18 mouse cellular contexts compared by ENCODE assay signal in genomic region chr11:97642746-97643145, GRCm38 (mm10). TPM values are rescaled to one million over a fixed set of nuclear protein-coding genes. Genes with fewer than 3 reads are reported as not detected.
A peak's percentile ranks its signal among the peaks of the same experiment; 100 is the strongest.
DNase-seq lines count a peak whose midpoint lies in the region; ATAC-seq and TF ChIP-seq lines count a peak whose summit lies in the region.
"Had no signal": no experiment of that assay in that cellular context is flagged by ENCODE, and none has a peak within 500 bp of the region (broad histone marks: within the 10 kb centered on the region; RNA-seq: fewer than 3 reads in every experiment).

No protein-coding gene starts in this region.

- peak; percentile 22; the same call in 1 of the 2 replicates for TF ChIP-seq CTCF in hindbrain, postnatal 0 days (IDR thresholded peaks at IDR 0.05; ENCODE audit: low read depth)
- peak; percentile 36 for TF ChIP-seq CTCF in lung, postnatal 0 days (IDR thresholded peaks at IDR 0.05)

- H3K4me2 ChIP-seq in hindbrain, postnatal 0 days (ENCODE audit: low read depth, low read length) = no peak overlapping the region
- H3K4me2 ChIP-seq in hindbrain, embryonic 14.5 days (replicated peaks) = no peak overlapping the region
- H3K4me2 ChIP-seq in lung, postnatal 0 days (replicated peaks; ENCODE audit: low read depth, low read length) = no peak overlapping the region
- H3K4me2 ChIP-seq: heart, embryonic 13.5 days; limb, embryonic 13.5 days had no signal

- no peaks in the 10 kb centered on the region for H3K9me3 ChIP-seq in hindbrain, postnatal 0 days (ENCODE audit: low read length)
- no peaks in the 10 kb centered on the region for H3K9me3 ChIP-seq in hindbrain, embryonic 14.5 days (ENCODE audit: control insufficient read depth, low read length)
- no peaks in the 10 kb centered on the region for H3K9me3 ChIP-seq in lung, postnatal 0 days (ENCODE audit: low read length)
- H3K9me3 ChIP-seq: limb, embryonic 13.5 days had no signal

- no peaks in the 10 kb centered on the region for H3K4me1 ChIP-seq in hindbrain, postnatal 0 days (ENCODE audit: insufficient read depth, low read length)
- no peaks in the 10 kb centered on the region for H3K4me1 ChIP-seq in hindbrain, embryonic 14.5 days (replicated peaks; ENCODE audit: control insufficient read depth, insufficient read depth, low read length)
- no peaks in the 10 kb centered on the region for H3K4me1 ChIP-seq in lung, postnatal 0 days (ENCODE audit: insufficient read depth, low read depth, low read length)
- H3K4me1 ChIP-seq: heart, embryonic 13.5 days; limb, embryonic 13.5 days had no signal

- WGBS in hindbrain, postnatal 0 days = 55% methylated on average over 2 of the region's 2 CpGs
- 47% methylated on average over 2 of the region's 2 CpGs for WGBS in hindbrain, embryonic 14.5 days
- 42% methylated on average over 2 of the region's 2 CpGs for WGBS in lung, postnatal 0 days

- no peak for ATAC-seq in hindbrain, postnatal 0 days
- ATAC-seq in hindbrain, embryonic 14.5 days (ENCODE audit: low FRiP score) = no peak
- no peak for ATAC-seq in lung, postnatal 0 days
- ATAC-seq: forebrain, embryonic 14.5 days had no signal

- no peaks in the 10 kb centered on the region for H3K36me3 ChIP-seq in hindbrain, postnatal 0 days (ENCODE audit: insufficient read depth, low read length)
- no peaks in the 10 kb centered on the region for H3K36me3 ChIP-seq in hindbrain, embryonic 14.5 days (replicated peaks; ENCODE audit: control insufficient read depth, insufficient read depth)
- H3K36me3 ChIP-seq in lung, postnatal 0 days (ENCODE audit: insufficient read depth, low read length) = no peaks in the 10 kb centered on the region
- H3K36me3 ChIP-seq: heart, embryonic 13.5 days; limb, embryonic 13.5 days had no signal

- TF ChIP-seq EP300 in lung, postnatal 0 days (IDR thresholded peaks at IDR 0.05) = no peak

- H3K27me3 ChIP-seq in hindbrain, postnatal 0 days (ENCODE audit: insufficient read depth, low read length) = no peaks in the 10 kb centered on the region
- H3K27me3 ChIP-seq in hindbrain, embryonic 14.5 days (ENCODE audit: control insufficient read depth, insufficient read depth, low read length) = no peaks in the 10 kb centered on the region
- H3K27me3 ChIP-seq in lung, postnatal 0 days (replicated peaks; ENCODE audit: insufficient read depth, low read length) = no peaks in the 10 kb centered on the region
- H3K27me3 ChIP-seq: limb, embryonic 13.5 days had no signal

- no peak overlapping the region for H3K9ac ChIP-seq in hindbrain, postnatal 0 days (replicated peaks; ENCODE audit: low read length)
- no peak overlapping the region for H3K9ac ChIP-seq in hindbrain, embryonic 14.5 days
- H3K9ac ChIP-seq in lung, postnatal 0 days (replicated peaks; ENCODE audit: low read depth) = no peak overlapping the region
- H3K9ac ChIP-seq: heart, embryonic 13.5 days; limb, embryonic 13.5 days had no signal

- DNase-seq in hindbrain, postnatal 0 days (ENCODE audit: low spot score) = no peak
- no peak for DNase-seq in hindbrain, embryonic 14.5 days (ENCODE audit: low spot score)
- DNase-seq in lung, postnatal 0 days (ENCODE audit: low spot score) = no peak
- DNase-seq in lung, postnatal 25 days (ENCODE audit: low spot score) = no peak
- DNase-seq in NIH3T3 (ENCODE audit: low read depth) = peak; percentile 29
- peak; percentile 48 for DNase-seq in induced T-regulatory cell, adult 2 months (ENCODE audit: low read depth)
- no peak for DNase-seq in urinary bladder, postnatal 4 days (ENCODE audit: low spot score in 2 of 2)
- DNase-seq: cerebellum, postnatal 36 days; heart, postnatal 4 days; lung, adult 2 months; midbrain, embryonic 14.5 days; thymus, adult 2 months had no signal

- H3K27ac ChIP-seq in hindbrain, postnatal 0 days = no peak overlapping the region
- H3K27ac ChIP-seq in hindbrain, embryonic 14.5 days = no peak overlapping the region
- H3K27ac ChIP-seq in lung, postnatal 0 days (ENCODE audit: low read length) = no peak overlapping the region
- H3K27ac ChIP-seq: heart, embryonic 13.5 days; limb, embryonic 13.5 days had no signal

- H3K4me3 ChIP-seq in hindbrain, postnatal 0 days (ENCODE audit: low read length) = no peak overlapping the region
- no peak overlapping the region for H3K4me3 ChIP-seq in hindbrain, embryonic 14.5 days (replicated peaks; ENCODE audit: low read length)
- H3K4me3 ChIP-seq in lung, postnatal 0 days (ENCODE audit: low read depth, low read length) = no peak overlapping the region
- H3K4me3 ChIP-seq: erythroblast, embryonic 14.5 days; heart, embryonic 13.5 days; limb, embryonic 13.5 days; myocyte had no signal

RNA-seq across cellular contexts. Expression of gene Epop, which starts 13.2 kb away (rescaled TPM):
- 11.0 and 12.0 TPM in 2 replicates for total RNA-seq in hindbrain, postnatal 0 days (2014; rRNA removed)
- 2.3 and 2.4 TPM in 2 replicates for polyA plus RNA-seq in hindbrain, postnatal 0 days (2015; fragmentation: Nextera tagmentation; extraction: Ambion mirVana)
- 1.8 and 2.6 TPM in 2 replicates for polyA plus RNA-seq in hindbrain, embryonic 14.5 days (2014; fragmentation: Nextera tagmentation; extraction: Ambion mirVana)
- polyA plus RNA-seq in lung, postnatal 0 days (2015; fragmentation: Nextera tagmentation; extraction: Ambion mirVana) = 3.5 and 4.1 TPM in 2 replicates

RNA-seq across cellular contexts. Expression of gene Mllt6, which starts 20.5 kb away (rescaled TPM):
- 43.9 and 60.8 TPM in 2 replicates for total RNA-seq in hindbrain, postnatal 0 days (2014; rRNA removed)
- 1.5 and 1.7 TPM in 2 replicates for polyA plus RNA-seq in hindbrain, postnatal 0 days (2015; fragmentation: Nextera tagmentation; extraction: Ambion mirVana)
- 5.0 TPM in 2 replicates for polyA plus RNA-seq in hindbrain, embryonic 14.5 days (2014; fragmentation: Nextera tagmentation; extraction: Ambion mirVana)
- polyA plus RNA-seq in lung, postnatal 0 days (2015; fragmentation: Nextera tagmentation; extraction: Ambion mirVana) = 3.0 and 3.5 TPM in 2 replicates

RNA-seq across cellular contexts. Expression of gene Cisd3, which starts 42.9 kb away (rescaled TPM):
- total RNA-seq in hindbrain, postnatal 0 days (2014; rRNA removed) = 21.2 and 24.0 TPM in 2 replicates
- polyA plus RNA-seq in hindbrain, postnatal 0 days (2015; fragmentation: Nextera tagmentation; extraction: Ambion mirVana) = 47.6 and 52.0 TPM in 2 replicates
- polyA plus RNA-seq in hindbrain, embryonic 14.5 days (2014; fragmentation: Nextera tagmentation; extraction: Ambion mirVana) = 27.7 and 34.7 TPM in 2 replicates
- 59.1 and 63.8 TPM in 2 replicates for polyA plus RNA-seq in lung, postnatal 0 days (2015; fragmentation: Nextera tagmentation; extraction: Ambion mirVana)
- polyA plus RNA-seq: erythroblast, embryonic 14.5 days had no signal

RNA-seq across cellular contexts. Expression of gene Pcgf2, which starts 57.6 kb away (rescaled TPM):
- total RNA-seq in hindbrain, postnatal 0 days (2014; rRNA removed) = 11.3 and 18.0 TPM in 2 replicates
- 13.3 and 14.8 TPM in 2 replicates for polyA plus RNA-seq in hindbrain, postnatal 0 days (2015; fragmentation: Nextera tagmentation; extraction: Ambion mirVana)
- 22.0 and 23.4 TPM in 2 replicates for polyA plus RNA-seq in hindbrain, embryonic 14.5 days (2014; fragmentation: Nextera tagmentation; extraction: Ambion mirVana)
- polyA plus RNA-seq in lung, postnatal 0 days (2015; fragmentation: Nextera tagmentation; extraction: Ambion mirVana) = 10.5 TPM in 2 replicates
- total RNA-seq: neutrophil, adult 5-6 weeks had no signal

Comparison
In these comparisons a context has a peak if more than half of its experiments do, and no peak if none do; other contexts are left out.
1. DNase-seq: peak in NIH3T3 (single experiment) and induced T-regulatory cell, adult 2 months (single experiment); none in hindbrain, postnatal 0 days (single experiment), hindbrain, embryonic 14.5 days (single experiment), lung, postnatal 0 days (single experiment), lung, postnatal 25 days (single experiment) and urinary bladder, postnatal 4 days (0 of 2).